8 mouse cellular contexts compared by ENCODE assay signal in genomic region chr5:92954827-92955475, GRCm38 (mm10).
DNase-seq lines count a peak whose midpoint lies in the region; ATAC-seq and TF ChIP-seq lines count a peak whose summit lies in the region.

No protein-coding gene starts in this region.

- no peaks in the 10 kb centered on the region for H3K27me3 ChIP-seq in CH12.LX (replicated peaks)
- H3K27me3 ChIP-seq in hindbrain, postnatal 0 days (ENCODE audit: insufficient read depth, low read length): no peaks in the 10 kb centered on the region
- H3K27me3 ChIP-seq in neural tube, embryonic 13.5 days: no peaks in the 10 kb centered on the region

- in situ Hi-C loops in CH12.LX (cut with MboI; ENCODE audit: low pct_ligation_motif_present, low pct_unique_long_range_greater_than_20kb, low sequenced_read_pairs): no loop called here

- H3K4me3 ChIP-seq in CH12.LX (replicated peaks in 1 of 3; ENCODE audit: low read depth in 2 of 3, low read length in 2 of 3, poor library complexity in 1 of 3): no peak overlapping the region
- H3K4me3 ChIP-seq in hindbrain, postnatal 0 days (ENCODE audit: low read length): no peak overlapping the region
- no peak overlapping the region for H3K4me3 ChIP-seq in neural tube, embryonic 13.5 days

- intact Hi-C loops in heart, postnatal 36 days (cut with DNase I): loop anchor here (1.0 to 5.0 kb wide), 4 partner anchors 143 to 276 kb away; no protein-coding TSS in a partner anchor

- no peak overlapping the region for H3K27ac ChIP-seq in CH12.LX (ENCODE audit: insufficient read depth, low read depth)
- no peak overlapping the region for H3K27ac ChIP-seq in hindbrain, postnatal 0 days
- H3K27ac ChIP-seq in neural tube, embryonic 13.5 days (replicated peaks): no peak overlapping the region

- no peaks in the 10 kb centered on the region for H3K79me2 ChIP-seq in CH12.LX (replicated peaks; ENCODE audit: control insufficient read depth, extremely low read depth, insufficient read depth, poor library complexity, severe bottlenecking)

- no peak for TF ChIP-seq POLR2A in CH12.LX (IDR thresholded peaks at IDR 0.05; ENCODE audit: low read depth, low read length)

- TF ChIP-seq CTCF in CH12.LX (conservative IDR thresholded peaks at IDR 0.05 in 1 of 2, IDR thresholded peaks at IDR 0.05 in 1 of 2; ENCODE audit: low read depth in 2 of 2, low read length in 2 of 2): peak in 1 of 2 experiments; percentile 72; a peak in 2 of 4 replicates
- peak; percentile 68 for TF ChIP-seq CTCF in hindbrain, postnatal 0 days (IDR thresholded peaks at IDR 0.05; ENCODE audit: low read depth)

- peaks cover 8 to 18% of the 10 kb centered on the region in 2 experiments for H3K4me1 ChIP-seq in CH12.LX (ENCODE audit: control insufficient read depth in 1 of 2, insufficient read depth in 2 of 2)
- H3K4me1 ChIP-seq in hindbrain, postnatal 0 days (ENCODE audit: insufficient read depth, low read length): no peaks in the 10 kb centered on the region
- H3K4me1 ChIP-seq in neural tube, embryonic 13.5 days (replicated peaks): peaks cover 5% of the 10 kb centered on the region

- peak; percentile 50 for ATAC-seq in hindbrain, postnatal 0 days
- ATAC-seq in neural tube, embryonic 13.5 days (ENCODE audit: low read depth): peak; percentile 54; the same call in 1 of the 2 replicates
- ATAC-seq in inflammation-experienced regulatory T-cells, adult 6 months: no peak
- no peak for ATAC-seq in monocyte, adult 5-6 weeks (replicated peaks; ENCODE audit: insufficient number of reproducible peaks, low FRiP score, low TSS enrichment, poor library complexity, severe bottlenecking)

- dilution Hi-C loops in CH12.LX (cut with MboI; ENCODE audit: extremely low pct_ligation_motif_present, extremely low pct_unique_long_range_greater_than_20kb, low sequenced_read_pairs): no loop called here

- DNase-seq in heart, adult 18-20 months: peak; percentile 43 to 61
- DNase-seq in heart, postnatal 36 days: no peak
- peak; percentile 58 for DNase-seq in CH12.LX (ENCODE audit: extremely low read depth)
- peak; percentile 55 for DNase-seq in embryo, embryonic 11 days
- DNase-seq in hindbrain, postnatal 0 days (ENCODE audit: low spot score): peak; percentile 52

- H3K9me3 ChIP-seq in CH12.LX (replicated peaks; ENCODE audit: low read length): no peaks in the 10 kb centered on the region
- H3K9me3 ChIP-seq in hindbrain, postnatal 0 days (ENCODE audit: low read length): no peaks in the 10 kb centered on the region
- no peaks in the 10 kb centered on the region for H3K9me3 ChIP-seq in neural tube, embryonic 13.5 days

- H3K4me2 ChIP-seq in CH12.LX (ENCODE audit: insufficient read depth, low read depth, poor library complexity, severe bottlenecking): peak overlapping the region; percentile 58; the same call in 1 of the 2 replicates
- H3K4me2 ChIP-seq in hindbrain, postnatal 0 days (ENCODE audit: low read depth, low read length): no peak overlapping the region
- no peak overlapping the region for H3K4me2 ChIP-seq in neural tube, embryonic 13.5 days

- TF ChIP-seq RAD21 in CH12.LX (IDR thresholded peaks at IDR 0.05; ENCODE audit: low read depth, low read length): peak; percentile 41

- WGBS in hindbrain, postnatal 0 days: 52% methylated on average over 6 of the region's 6 CpGs
- 57% methylated on average over 6 of the region's 6 CpGs for WGBS in neural tube, embryonic 13.5 days

- peak; percentile 36; the same call in 1 of the 2 replicates for TF ChIP-seq EP300 in CH12.LX (IDR thresholded peaks at IDR 0.05; ENCODE audit: low read length)

- H3K36me3 ChIP-seq in CH12.LX (replicated peaks in 1 of 2; ENCODE audit: control insufficient read depth in 1 of 2, insufficient read depth in 1 of 2, low read length in 1 of 2): no peaks in the 10 kb centered on the region
- H3K36me3 ChIP-seq in hindbrain, postnatal 0 days (ENCODE audit: insufficient read depth, low read length): no peaks in the 10 kb centered on the region
- peaks cover 33% of the 10 kb centered on the region for H3K36me3 ChIP-seq in neural tube, embryonic 13.5 days

- H3K9ac ChIP-seq in CH12.LX (ENCODE audit: insufficient read depth, low read depth): no peak overlapping the region
- no peak overlapping the region for H3K9ac ChIP-seq in hindbrain, postnatal 0 days (replicated peaks; ENCODE audit: low read length)
- H3K9ac ChIP-seq in neural tube, embryonic 13.5 days: no peak overlapping the region

TF ChIP-seq in CH12.LX, 34 proteins besides CTCF, POLR2A, EP300 and RAD21:
- TF ChIP-seq MAFK (IDR thresholded peaks at IDR 0.05; ENCODE audit: insufficient replicate concordance, low read length) (no peak), ZNF384 (IDR thresholded peaks at IDR 0.05; ENCODE audit: low read depth, low read length) (peak; percentile 67), IRF4 (IDR thresholded peaks at IDR 0.05; ENCODE audit: low read depth, low read length) (peak; percentile 49), SMC3 (IDR thresholded peaks at IDR 0.05; ENCODE audit: low read depth, low read length) (peak; percentile 68)

Comparison
In these comparisons a context has a peak if more than half of its experiments do, and no peak if none do; other contexts are left out.
1. DNase-seq: peak in heart, adult 18-20 months (2 of 2), CH12.LX (single experiment), embryo, embryonic 11 days (single experiment) and hindbrain, postnatal 0 days (single experiment); none in heart, postnatal 36 days (0 of 2).
2. ATAC-seq: peak in hindbrain, postnatal 0 days (single experiment) and neural tube, embryonic 13.5 days (single experiment); none in inflammation-experienced regulatory T-cells, adult 6 months (single experiment) and monocyte, adult 5-6 weeks (single experiment).